Mouse (Mus musculus) splenic B cell, adult 2 months (primary cell): ENCODE results near the gene Ttc6.

ENCODE experiments used
- DNase-seq: peaks from one replicate; pipeline ENCODE4 v3.0.0-alpha.2; 2011; ENCODE audit warnings: low read depth, low spot score
- H3K27me3 ChIP-seq: 2 replicates; pipeline ENCODE4 v1.6.1; 2012; ENCODE audit warnings: mild to moderate bottlenecking, low read length, moderate library complexity, mixed read lengths; ENCODE audit not compliant: control insufficient read depth, poor library complexity, insufficient read depth, severe bottlenecking
- H3K36me3 ChIP-seq: 2 replicates; pipeline ENCODE4 v1.6.1; 2012; ENCODE audit warnings: mild to moderate bottlenecking, low read length, moderate library complexity, mixed read lengths; ENCODE audit not compliant: control insufficient read depth, poor library complexity, insufficient read depth, severe bottlenecking

The Ttc6 gene

GRCm38 (mm10) chr12:57552286-57552685 is 11.6 kb upstream of the Ttc6 start:
- DNase-seq = no peak

DNA sequence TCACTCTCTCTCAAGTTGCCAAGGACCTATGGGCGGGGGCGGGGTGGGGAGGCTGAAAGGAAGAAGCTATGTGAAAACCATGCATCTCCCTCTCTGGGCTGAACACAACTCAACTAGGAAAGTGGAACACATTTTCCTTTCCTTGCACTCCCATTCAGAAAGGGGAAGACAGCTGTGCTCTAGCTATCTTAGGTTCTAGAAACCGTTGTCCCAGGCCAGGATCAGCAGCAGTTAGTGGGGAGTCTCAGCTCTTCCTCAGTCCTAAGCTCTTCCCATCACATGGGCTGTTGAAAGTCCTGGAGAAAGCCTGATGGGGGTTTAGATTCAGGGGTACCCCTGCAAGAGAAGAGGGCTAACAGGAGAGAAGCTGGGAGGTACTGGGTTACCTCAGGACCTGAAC is 9.8 kb upstream of the Ttc6 start:
- no peaks in the 10 kb centered on the region for H3K36me3 ChIP-seq
- no peaks in the 10 kb centered on the region for H3K27me3 ChIP-seq
- DNase-seq = no peak

More at GRCm38 (mm10) chr12:57552286-57552685, 11.6 kb upstream of the Ttc6 start:
- no peaks in the 10 kb centered on the region for H3K36me3 ChIP-seq
- H3K27me3 ChIP-seq = no peaks in the 10 kb centered on the region

DNA sequence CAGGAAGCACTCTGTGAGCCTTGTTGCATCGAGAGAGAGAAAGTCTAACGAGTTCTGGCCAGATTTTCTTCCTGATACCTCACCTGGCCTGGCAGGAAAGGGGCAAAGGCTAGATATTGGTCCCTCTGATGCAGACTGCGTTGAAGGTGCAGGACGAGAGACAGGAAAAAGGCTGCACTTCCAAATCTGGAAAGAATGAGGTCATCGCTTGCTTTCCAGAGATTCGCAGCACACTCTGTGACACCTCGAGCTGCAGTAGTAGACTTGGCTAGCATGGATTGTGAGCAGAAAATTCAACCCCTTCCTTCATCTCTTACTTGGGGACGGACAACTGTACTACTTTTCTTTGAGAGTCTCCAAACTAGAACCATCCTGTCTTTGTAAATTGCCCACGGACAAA is 7.9 kb downstream of the Ttc6 start:
- H3K36me3 ChIP-seq = no peaks in the 10 kb centered on the region
- DNase-seq = no peak
- H3K27me3 ChIP-seq = no peaks in the 10 kb centered on the region

DNA sequence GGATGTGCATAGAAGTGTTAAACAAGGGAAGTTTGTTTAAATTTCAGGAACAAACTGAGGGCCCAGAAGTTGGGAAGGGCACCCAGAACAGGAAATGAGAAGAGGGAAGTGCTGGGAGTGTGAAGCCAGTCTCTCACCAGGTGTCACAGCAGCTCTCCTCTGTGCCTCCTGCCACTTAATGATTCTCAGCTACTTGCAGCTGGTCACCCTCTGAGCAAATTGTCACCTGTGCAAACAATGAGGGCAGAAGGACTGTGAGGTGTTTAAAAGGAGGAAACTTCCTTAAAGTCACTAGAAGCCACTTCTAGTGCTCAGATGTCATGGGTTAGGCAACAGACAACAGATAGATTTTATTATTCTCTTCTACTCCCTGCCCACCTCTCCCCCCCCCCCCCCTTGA is 8.5 kb downstream of the Ttc6 start:
- Histone ChIP-seq H3K36me3 (no peaks in the 10 kb centered on the region), H3K27me3 (no peaks in the 10 kb centered on the region)
- no peak for DNase-seq

DNA sequence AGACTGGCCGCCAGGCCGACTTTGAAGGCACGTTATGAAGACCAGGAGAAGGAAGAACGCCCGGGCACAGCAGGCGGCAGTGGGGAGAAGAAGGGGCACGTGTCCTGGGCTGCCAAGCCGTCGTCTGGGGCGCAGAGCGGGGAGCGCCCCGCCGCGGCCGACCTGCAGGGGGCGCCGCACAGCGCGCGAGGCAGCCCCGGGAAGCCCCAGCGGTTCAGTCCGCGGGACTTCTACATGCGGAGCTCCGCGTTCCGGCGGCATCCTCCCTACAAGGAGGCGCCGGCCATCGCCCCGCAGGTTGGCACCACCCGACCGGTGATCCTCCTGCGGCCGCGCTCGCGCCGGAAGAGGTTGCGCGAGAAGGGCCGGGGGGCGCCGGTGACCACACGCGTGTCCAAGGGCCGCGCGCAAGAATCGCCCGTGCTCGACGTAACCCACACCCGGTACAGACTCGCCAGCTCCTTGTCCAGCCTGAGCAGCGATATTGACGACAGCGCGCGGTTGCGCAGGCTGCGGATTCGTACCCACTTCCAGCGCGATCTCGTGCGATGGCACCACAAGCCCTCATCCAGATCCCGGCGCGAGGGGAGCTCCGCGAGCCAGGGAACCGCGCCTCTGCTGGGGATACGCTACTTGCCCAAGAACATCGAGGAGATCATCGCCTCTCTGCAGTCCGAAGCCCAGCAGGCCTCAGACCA is 12.2 kb downstream of the Ttc6 start:
- Histone ChIP-seq H3K36me3 (no peaks in the 10 kb centered on the region), H3K27me3 (no peaks in the 10 kb centered on the region)
- DNase-seq = no peak

- DNase-seq = no peak
- Histone ChIP-seq H3K27me3 (no peaks in the 10 kb centered on the region), H3K36me3 (no peaks in the 10 kb centered on the region)
Measured at GRCm38 (mm10) chr12:57607624-57608023, 43.7 kb downstream of the Ttc6 start.

GRCm38 (mm10) chr12:57615137-57615536 is 51.2 kb downstream of the Ttc6 start:
- Histone ChIP-seq H3K36me3 (no peaks in the 10 kb centered on the region), H3K27me3 (no peaks in the 10 kb centered on the region)
- DNase-seq = no peak

DNA sequence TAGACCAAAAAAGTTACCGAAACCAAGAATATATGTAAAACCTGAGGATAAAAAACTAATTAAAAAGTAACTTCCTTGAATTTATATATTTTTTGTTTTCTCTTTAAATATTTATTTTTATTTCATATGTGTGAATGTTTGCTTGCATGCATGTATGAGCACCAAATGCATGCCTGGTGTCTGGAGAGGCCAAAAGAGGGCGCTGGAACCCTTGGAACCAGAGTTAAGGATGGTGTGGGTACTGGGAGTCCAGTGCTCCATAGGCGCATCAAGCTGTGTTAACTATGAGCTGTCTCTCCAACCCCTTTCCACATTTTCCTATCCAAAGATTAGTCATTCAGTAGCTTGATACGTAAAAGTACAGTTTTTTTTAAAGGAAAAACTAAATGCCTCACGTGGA is 58.1 kb downstream of the Ttc6 start:
- Histone ChIP-seq H3K27me3 (no peaks in the 10 kb centered on the region), H3K36me3 (no peaks in the 10 kb centered on the region)
- no peak for DNase-seq

- Histone ChIP-seq H3K36me3 (no peaks in the 10 kb centered on the region), H3K27me3 (no peaks in the 10 kb centered on the region)
- no peak for DNase-seq
Measured at GRCm38 (mm10) chr12:57623264-57623663, 59.4 kb downstream of the Ttc6 start.

DNA sequence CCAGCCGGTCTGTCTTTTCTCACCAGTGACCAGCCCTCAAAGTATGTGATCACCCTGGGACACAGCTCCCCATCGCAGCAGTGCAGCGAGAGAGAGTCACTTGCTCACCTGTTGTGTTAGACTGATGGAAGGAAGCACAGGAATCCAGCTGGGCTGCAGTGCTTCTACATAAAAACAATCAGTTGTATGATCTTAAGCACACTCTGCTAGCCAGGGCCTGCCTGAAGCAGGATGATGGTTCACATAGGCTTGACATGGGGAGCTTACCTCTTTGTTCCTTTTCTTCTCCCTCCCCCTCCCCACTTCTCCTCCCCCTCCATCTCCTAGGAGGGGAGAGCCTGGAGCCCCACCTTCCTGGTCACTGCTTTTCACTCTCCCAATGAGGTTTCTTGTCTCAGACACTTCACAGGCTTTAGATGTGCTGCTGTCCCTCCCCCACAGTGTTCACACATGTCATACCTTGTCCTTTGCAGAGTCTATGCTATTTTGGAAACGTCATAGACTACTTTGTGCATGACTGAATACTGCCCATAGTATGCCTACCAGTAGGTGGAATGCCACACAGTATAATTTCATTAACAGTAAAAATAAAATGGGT is 60.2 kb downstream of the Ttc6 start:
- DNase-seq = no peak
- H3K36me3 ChIP-seq = no peaks in the 10 kb centered on the region
- no peaks in the 10 kb centered on the region for H3K27me3 ChIP-seq

DNA sequence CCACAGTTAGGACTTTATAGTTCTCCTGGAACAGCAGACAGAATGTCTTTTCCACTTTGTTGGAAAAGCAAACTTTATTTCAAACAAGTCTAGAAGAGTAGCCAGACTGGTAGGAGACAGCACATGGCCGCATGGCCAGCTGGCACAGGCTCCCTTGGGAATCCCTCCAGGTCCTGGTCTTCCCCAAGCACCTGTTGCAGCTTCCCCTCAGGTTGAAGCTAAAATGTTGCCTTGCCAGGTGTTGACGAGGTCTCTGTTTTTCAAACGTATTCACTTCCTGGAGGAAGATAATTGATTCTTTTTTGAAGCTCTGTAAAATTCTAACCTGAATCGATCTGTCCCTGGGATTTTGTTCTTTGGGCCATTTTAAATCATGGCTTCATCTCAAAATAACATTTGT is 86.1 kb downstream of the Ttc6 start:
- DNase-seq = no peak
- no peaks in the 10 kb centered on the region for H3K36me3 ChIP-seq
- no peaks in the 10 kb centered on the region for H3K27me3 ChIP-seq

DNA sequence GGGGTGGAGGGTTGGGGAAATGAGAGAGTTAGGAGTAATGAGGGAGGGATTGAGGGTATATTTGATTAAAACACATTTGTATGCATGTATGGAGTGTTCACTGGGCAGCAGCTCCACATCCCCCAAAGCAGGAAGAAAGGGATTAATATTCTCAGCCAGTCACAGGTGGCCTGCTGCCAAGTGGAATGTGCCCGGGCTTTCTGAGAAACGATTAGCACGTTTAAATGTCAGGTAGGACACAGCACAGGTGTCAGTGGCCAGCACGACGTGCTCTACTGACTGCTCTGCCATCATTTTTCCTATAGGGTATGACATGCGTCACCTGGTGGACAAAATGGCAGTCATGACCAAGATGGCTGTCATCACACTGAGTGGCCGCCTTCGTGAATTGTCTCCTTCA is 86.8 kb downstream of the Ttc6 start:
- Histone ChIP-seq H3K36me3 (no peaks in the 10 kb centered on the region), H3K27me3 (no peaks in the 10 kb centered on the region)
- DNase-seq = no peak

GRCm38 (mm10) chr12:57662986-57663674 is 99.2 kb downstream of the Ttc6 start:
- Histone ChIP-seq H3K27me3 (no peaks in the 10 kb centered on the region), H3K36me3 (no peaks in the 10 kb centered on the region)
- no peak for DNase-seq

DNA sequence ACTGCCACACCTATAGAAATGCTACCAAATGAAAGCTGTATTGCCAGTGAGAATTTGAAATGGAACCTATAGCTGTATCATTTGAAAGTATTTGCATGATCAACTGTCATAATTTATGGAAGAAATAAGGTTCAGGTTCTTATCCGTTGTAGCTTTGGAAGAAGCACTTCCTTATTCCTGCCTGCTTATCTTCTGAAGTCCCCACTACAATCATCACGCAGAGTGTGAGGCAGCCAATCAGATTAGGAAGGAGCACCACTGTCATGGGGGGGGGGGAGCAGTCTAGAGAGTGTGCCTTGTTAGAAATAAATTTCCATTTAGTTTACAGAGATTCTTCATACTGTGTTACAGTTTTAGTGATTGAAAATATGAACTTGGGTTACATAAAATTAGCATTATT is 108.5 kb downstream of the Ttc6 start:
- H3K27me3 ChIP-seq = no peaks in the 10 kb centered on the region
- no peak for DNase-seq

GRCm38 (mm10) chr12:57684967-57685423 is 121.1 kb downstream of the Ttc6 start:
- no peaks in the 10 kb centered on the region for H3K27me3 ChIP-seq
- no peak for DNase-seq
- H3K36me3 ChIP-seq = no peaks in the 10 kb centered on the region

More for the DNA sequence above, 108.5 kb downstream of the Ttc6 start:
- no peaks in the 10 kb centered on the region for H3K36me3 ChIP-seq
